Mouse (Mus musculus) neutrophil, adult 5-6 weeks (primary cell): Measurements from ENCODE around the gene Treml4. TPM values are rescaled to one million over a fixed set of nuclear protein-coding genes. Genes with fewer than 3 reads are reported as not detected.

Experiments
- ATAC-seq: fragments of 151-379, 151-347 bp; 2 replicates; pipeline ENCODE4 v1.8.0; 2017; ENCODE audit warnings: mild to moderate bottlenecking, moderate TSS enrichment; ENCODE audit not compliant: insufficient number of reproducible peaks, poor library complexity, low FRiP score, severe bottlenecking; ENCODE audit errors: extremely low read depth
- total RNA-seq: library from RNA; stranded (forward); fragments of 200-1000 nt; gene quantifications from 2 replicates; pipeline ENCODE4 v1.2.3, GENCODE M21; 2017

Gene Treml4
- total RNA-seq, 1 experiment from 2014 or later = 47.1 TPM

DNA sequence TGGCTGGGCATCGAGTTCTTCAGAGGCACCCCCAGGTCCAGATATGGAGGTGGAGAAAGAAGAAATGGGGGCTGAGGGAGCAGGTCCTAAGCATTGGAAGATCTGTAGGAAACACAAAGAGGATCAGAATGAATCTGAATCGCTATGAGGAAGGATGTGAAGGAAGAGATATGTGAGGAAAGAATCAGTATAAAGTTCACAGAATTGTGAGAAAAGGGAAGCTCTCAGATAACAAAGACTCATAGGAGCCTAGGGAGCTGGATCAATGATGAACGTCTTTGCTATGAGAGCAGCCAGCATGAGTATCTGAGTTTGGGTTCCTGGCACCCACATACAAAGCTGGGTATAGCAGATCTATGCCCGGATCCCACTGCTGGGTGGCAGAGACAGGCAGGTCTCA lies 5.7 kb downstream of the Treml4 start:
- no peak for ATAC-seq

- no peak for ATAC-seq
These were observed 8.1 kb downstream of the Treml4 start for GRCm38 (mm10) chr17:48272158-48272557.

DNA sequence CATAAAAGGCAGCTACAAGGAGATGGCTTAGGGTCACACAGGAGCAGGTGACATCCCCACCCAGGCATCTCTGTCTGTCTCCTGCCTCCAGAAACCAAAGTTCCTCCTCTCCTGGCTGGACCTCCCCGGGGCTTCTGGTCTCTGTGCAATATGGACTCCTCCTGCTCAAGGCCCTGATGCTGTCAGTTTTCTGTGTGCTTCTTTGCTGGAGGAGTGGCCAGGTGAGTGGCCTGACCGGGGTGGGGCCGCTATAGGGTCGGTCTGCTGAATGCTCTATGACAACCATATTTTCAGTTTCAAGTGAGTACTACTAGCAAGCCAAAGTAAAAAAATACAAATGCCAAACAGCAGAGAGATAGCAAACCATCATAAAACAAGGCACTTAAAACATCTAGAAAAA lies 8.5 kb downstream of the Treml4 start:
- no peak for ATAC-seq

DNA sequence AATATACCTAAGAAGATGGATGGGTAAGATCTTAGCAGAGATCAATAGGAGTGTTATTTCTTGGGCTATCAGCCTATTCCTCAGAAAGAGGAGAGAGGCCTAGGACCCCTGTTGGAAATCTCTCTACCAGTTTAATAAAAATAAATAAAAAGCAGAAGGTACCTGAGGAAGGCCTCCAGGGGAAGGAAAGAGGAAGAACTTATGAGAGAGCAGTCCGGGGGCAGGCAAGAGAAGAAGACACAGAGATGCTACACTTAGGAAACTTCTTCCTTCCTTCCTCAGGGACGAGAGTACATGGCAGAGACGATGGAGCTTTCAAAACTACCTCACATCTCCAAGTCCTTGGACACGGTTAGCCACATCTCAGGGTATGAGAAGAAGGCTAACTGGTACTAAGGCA lies 10.0 kb downstream of the Treml4 start:
- no peak for ATAC-seq

GRCm38 (mm10) chr17:48274885-48275284 lies 10.8 kb downstream of the Treml4 start:
- peak; percentile 83 for ATAC-seq

GRCm38 (mm10) chr17:48275736-48276135 lies 11.6 kb downstream of the Treml4 start:
- ATAC-seq = no peak

DNA sequence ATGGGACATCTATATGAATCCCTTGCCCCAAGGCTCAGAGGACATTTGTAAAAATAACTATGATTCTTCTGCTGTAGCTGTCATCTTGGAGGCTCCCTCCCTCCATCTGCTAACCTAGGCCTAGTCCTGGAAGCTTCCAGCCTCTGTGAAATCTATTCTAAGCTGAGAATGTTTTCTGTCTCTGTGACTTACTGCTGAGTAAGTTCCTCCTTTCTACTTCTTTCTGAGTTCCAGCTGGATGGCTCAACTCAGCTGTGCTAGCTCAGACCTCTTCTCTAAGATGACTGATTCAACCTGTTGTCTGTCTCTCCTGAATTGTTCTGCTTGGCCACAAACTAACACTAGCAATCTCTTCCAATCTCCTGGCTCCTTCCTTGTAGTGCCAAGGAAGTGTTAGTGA lies 14.3 kb downstream of the Treml4 start:
- ATAC-seq = 0 out of 2 replicates have a peak, but pooled peaks have one; percentile 32

GRCm38 (mm10) chr17:48279002-48279401 lies 14.9 kb downstream of the Treml4 start:
- ATAC-seq = no peak

DNA sequence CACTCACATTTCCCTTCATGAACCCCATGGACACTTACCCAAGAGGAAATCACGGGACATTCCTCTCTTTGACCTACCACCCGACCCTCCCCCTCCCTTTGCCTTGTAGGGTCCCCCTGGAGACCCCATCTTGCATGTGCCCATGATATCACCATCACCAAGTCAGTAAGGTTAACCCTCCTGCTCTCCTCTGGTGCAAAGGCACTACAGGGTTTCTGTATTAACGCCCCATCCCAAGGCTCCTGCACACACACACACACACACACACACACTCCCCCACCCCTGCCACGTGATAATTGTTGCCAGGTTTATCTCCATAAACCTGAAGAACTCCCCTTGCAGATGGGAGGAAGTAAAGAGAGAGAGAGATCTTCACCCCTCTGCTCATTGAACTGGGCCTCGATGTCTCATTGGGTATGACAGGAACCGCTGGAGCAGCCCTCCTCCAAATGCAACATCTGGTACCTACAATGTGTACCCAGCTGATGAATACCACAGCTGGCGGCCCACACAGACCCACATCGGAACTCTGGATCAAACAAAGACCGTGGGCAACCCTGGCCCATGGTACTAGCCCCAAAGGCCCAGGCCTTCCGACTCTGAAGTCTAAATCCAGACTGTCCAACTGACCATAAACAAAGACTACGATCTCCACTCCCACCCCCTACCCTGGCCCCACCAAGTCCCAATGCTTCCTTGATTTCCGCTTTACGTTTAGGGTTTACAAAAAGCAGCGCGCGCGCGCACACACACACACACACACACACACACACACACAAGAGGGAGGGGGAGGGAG lies 17.0 kb downstream of the Treml4 start:
- ATAC-seq = no peak

GRCm38 (mm10) chr17:48281739-48282085 lies 17.6 kb downstream of the Treml4 start:
- no peak for ATAC-seq

DNA sequence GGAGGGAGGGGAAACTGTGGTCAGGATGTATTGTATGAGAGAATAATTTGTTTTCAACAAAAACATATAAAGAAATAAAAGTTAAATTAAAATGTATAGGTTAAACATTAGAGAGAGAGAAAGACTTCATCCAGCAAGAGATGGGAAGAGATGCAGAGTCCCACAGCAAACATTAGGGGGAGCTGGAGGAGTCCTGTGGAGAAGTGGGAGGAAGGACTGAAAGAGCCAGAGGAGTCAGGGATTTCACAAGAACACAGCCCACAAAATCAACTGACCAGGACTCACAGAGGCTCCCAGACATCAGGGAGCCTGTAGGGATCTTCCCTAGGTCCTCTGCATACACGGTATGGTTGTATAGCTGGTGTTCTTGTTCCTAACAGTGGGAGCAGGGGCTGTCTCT lies 22.7 kb downstream of the Treml4 start:
- ATAC-seq = 0 out of 2 replicates have a peak, but pooled peaks have one; percentile 48

DNA sequence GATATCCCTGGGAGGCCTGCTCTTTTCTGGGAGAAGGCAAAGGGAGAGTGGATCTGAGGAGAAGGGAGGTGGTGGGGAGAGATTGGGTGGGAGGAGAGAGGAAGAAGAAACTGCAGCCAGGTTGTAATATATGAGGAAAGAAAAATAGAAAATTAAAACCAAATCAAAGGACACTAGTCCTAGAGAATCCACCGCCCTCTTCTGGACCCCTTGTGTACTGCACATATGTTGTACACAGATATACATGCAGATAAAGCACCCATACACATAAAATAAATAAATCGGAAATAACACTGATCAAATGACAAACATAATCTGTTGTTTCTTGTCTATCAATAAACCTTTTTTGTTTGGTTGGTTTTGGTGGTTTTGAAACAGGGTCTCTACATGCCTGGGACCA lies 23.2 kb downstream of the Treml4 start:
- no peak for ATAC-seq

DNA sequence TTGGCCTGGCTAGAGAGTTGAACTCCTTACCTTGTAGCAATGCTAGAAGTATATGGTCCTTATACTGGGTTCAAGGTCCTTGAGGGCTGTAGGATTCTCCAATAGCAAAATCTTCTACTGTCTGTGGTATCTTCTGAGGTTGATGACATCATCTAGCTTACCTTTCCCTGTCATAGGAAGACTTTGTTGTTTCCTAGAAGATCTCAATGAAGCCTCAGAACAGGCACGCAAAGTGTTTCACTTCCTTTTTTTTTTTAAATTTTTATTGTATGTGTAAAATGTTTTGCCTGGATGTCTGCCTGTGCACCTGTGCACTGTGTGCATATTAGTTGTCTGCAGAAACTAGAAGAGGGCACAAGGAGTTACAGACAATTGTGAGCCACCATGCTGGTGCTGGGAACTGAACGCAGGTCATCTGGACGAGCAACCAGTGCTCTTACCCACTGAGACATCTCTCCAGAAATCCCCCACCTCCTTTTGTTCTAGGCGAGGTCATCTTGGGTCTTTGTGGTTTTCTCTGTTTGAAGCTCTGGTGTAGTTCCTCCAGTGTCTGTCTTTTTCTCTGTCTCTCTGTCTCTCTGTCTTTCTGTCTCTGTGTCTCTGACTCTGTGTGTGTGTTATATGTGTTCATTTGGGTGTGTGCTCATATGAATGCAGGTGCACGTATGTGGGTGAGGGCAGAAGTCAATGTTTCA lies 29.6 kb downstream of the Treml4 start:
- peak; percentile 90 for ATAC-seq

DNA sequence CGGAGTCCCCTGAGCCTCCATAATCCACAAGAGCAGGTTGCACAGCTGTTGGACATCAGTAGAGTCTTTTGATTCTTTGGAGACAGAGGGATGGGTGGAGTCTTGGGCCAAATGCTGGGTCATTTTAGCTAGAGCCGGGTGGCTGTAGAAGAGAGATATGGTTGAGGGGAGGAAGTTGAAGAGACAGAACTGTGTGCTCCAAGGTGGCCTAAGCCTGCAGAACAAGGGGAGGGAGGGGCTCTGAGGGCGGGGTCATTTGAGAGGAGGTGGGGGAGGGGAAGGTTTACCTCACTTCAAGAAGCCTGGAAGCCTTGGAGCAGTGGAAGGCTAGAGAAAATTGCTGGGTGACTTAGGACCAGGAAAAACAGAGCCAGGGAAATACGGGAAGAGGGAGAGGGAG lies 35.1 kb downstream of the Treml4 start, which contains the start of gene Treml2:
Gene Treml2 (plus strand): TSS at position 296 of the 400 bp plus-strand sequence.
- peak; percentile 26; the same call in 1 of the 2 replicates for ATAC-seq

DNA sequence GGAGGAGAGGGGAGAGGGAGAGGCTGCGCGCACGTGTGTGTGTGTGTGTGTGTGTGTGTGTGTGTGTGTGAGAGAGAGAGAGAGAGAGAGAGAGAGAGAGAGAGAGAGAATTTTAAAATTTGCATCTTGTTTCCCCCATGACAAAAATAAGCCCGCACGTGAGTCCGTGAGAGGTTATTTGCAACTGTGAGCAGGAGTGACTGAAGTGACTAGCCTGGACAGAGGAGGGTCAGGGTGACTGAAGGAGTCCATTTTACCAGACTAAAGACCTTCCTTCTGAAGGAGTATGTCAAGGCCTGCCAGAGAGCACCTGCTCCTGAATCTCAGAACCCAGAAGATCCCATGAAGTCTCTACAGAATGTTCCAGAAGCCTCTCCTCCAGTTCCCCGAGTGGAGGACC lies 35.7 kb downstream of the Treml4 start:
- ATAC-seq = peak; percentile 17

GRCm38 (mm10) chr17:48300199-48300598 lies 36.1 kb downstream of the Treml4 start:
- peak; percentile 85 for ATAC-seq

- ATAC-seq = peak; percentile 36; the same call in 1 of the 2 replicates
These were observed 36.8 kb downstream of the Treml4 start for GRCm38 (mm10) chr17:48300861-48301260.

DNA sequence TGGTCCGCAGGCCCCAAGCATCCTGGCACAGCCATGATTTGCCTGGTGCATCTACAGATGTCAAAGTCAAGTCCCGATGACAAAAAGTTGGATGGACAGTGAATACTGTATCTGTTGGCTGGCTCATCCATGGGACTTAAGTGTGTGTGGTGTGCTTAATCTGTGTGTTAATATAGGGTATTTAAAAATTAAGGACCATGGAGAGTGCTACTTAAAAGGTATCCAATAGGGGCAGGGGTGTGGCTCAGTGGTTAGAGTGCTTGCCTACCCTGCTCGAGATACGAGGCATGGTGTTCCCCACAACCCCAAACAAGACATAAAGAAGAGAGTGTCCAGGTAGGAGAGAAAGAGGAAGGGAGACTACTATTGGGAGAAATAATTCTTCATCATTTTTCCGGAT lies 37.7 kb downstream of the Treml4 start:
- ATAC-seq = no peak

DNA sequence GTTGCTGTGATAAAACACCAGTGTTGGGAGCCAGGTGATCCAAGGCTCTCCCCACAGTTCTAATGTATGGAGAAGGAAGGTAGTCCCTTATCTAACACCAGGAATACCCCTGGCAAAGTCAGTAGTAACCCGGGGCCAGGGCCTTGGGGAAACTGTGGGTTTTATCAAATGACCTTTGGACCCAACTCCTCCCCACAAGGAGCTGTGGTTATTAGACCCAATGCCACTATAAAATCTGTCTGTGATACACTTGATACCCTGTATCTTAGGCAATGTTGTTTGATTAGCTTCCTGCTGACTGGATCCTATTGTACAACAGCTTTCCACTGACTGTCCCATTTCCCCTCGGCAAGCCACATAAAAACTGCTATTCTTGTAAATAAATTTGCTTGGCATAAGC lies 48.0 kb downstream of the Treml4 start:
- ATAC-seq = no peak

DNA sequence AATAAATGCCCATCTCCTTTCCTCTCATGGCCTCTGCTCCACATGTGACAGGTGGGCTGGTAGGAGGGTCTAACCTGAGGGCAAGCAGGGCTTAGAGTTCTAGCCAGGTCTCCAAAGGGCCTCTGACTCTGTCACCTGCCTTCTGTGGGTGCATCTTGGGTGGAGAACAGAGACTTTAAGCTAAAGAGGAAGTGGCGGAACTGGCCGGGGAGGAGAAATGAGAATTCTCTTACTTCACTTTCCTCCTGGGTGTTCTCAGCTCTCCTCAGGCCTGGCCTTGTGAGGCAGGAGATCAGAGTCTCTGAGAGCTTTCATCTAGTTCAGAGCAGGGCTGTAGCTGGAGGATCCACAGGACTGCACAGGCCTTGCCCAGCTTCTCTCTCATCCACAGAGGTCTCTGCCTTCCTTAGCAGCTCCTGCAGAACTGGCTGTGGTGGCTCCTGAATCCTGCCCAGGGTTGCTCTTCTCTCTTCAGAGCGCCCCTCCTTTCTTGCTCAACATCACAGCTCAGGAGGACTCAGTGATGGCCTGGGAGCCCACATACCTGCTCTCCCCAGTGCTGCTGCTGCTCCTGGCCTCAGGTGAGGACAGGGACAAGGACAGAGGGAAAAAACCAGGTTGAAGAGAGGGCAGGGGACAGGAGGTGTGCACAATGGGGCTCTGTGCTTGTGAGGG lies 51.9 kb downstream of the Treml4 start, which contains the start of gene B430306N03Rik:
Gene B430306N03Rik (plus strand): TSS at position 237 of the 675 bp plus-strand sequence.
- peak; percentile 66 for ATAC-seq
